Mouse (Mus musculus) neural tube, embryonic 11.5 days (tissue): ENCODE measurements around the gene Padi2. TPM values are rescaled to one million over a fixed set of nuclear protein-coding genes. Genes with fewer than 3 reads are reported as not detected.

Experiments used
- ATAC-seq: fragments of 200-750 bp; cut with Nextera tagmentation; 2 replicates; pipeline ENCODE4 v1.8.0; 2017; ENCODE audit warnings: moderate number of reproducible peaks, mild to moderate bottlenecking, moderate TSS enrichment, moderate library complexity; ENCODE audit not compliant: insufficient read depth, low FRiP score, low TSS enrichment
- DNase-seq: peaks from one replicate; pipeline ENCODE4 v3.0.0-alpha.2; 2015; ENCODE audit warnings: low spot score
- H3K27ac ChIP-seq: fragments of 300-500 bp; sonication (generic); 2 replicates; pipeline ENCODE4 v1.5.1; 2014; ENCODE audit warnings: low read depth, mild to moderate bottlenecking, low read length
- H3K27me3 ChIP-seq: fragments of 300-500 bp; sonication (generic); 2 replicates; pipeline ENCODE4 v1.6.1; 2014; ENCODE audit warnings: mild to moderate bottlenecking, low read length, mixed read lengths; ENCODE audit not compliant: control insufficient read depth, insufficient read depth
- H3K36me3 ChIP-seq: fragments of 300-500 bp; sonication (generic); 2 replicates; pipeline ENCODE4 v1.6.1; 2014; ENCODE audit warnings: mild to moderate bottlenecking, low read length, moderate library complexity, mixed read lengths; ENCODE audit not compliant: control insufficient read depth, insufficient read depth
- H3K4me1 ChIP-seq: fragments of 300-500 bp; sonication (generic); 2 replicates; pipeline ENCODE4 v1.6.1; 2014; ENCODE audit warnings: low read length, mixed read lengths; ENCODE audit not compliant: control insufficient read depth, insufficient read depth
- H3K4me2 ChIP-seq: fragments of 300-500 bp; sonication (generic); 2 replicates; pipeline ENCODE4 v1.6.1; 2014; ENCODE audit warnings: low read depth, mild to moderate bottlenecking, moderate library complexity
- H3K4me3 ChIP-seq: fragments of 300-500 bp; sonication (generic); 2 replicates; pipeline ENCODE4 v1.5.1; 2014; ENCODE audit warnings: low read depth, low read length
- H3K9ac ChIP-seq: fragments of 300-500 bp; sonication (generic); 2 replicates; pipeline ENCODE4 v1.6.1; 2014; ENCODE audit warnings: mild to moderate bottlenecking, low read length
- H3K9me3 ChIP-seq: fragments of 300-500 bp; sonication (generic); 2 replicates; pipeline ENCODE4 v1.6.1; 2016; ENCODE audit warnings: low read length; ENCODE audit not compliant: control insufficient read depth
- WGBS: fragments of 180-500 bp; shearing (Covaris S2); extraction: QIAGEN DNeasy Blood & Tissue Kit; methylation state at CpG from one replicate; pipeline ENCODE4 v1.1.7; 2014; 5-methylcytosine and 5-hydroxymethylcytosine counted together
- polyA plus RNA-seq: library from polyadenylated mRNA; unstranded; fragments of >200 nt; fragmentation: Nextera tagmentation; extraction: Ambion mirVana; gene quantifications from 2 replicates; pipeline ENCODE4 v1.2.1, GENCODE M21; 2014

Gene Padi2
- polyA plus RNA-seq, 1 experiment from 2014 or later = 1.7 TPM

GRCm38 (mm10) chr4:140910661-140911310 lies 4.6 kb downstream of the Padi2 start:
- H3K4me3 ChIP-seq = no peak overlapping the region
- H3K9me3 ChIP-seq = no peaks in the 10 kb centered on the region
- 21% methylated on average over 17 of the region's 17 CpGs for WGBS
- no peak for ATAC-seq
- no peaks in the 10 kb centered on the region for H3K4me1 ChIP-seq
- H3K27ac ChIP-seq = no peak overlapping the region
- DNase-seq = no peak
- peaks cover 7% of the 10 kb centered on the region for H3K27me3 ChIP-seq
- no peaks in the 10 kb centered on the region for H3K36me3 ChIP-seq
- H3K9ac ChIP-seq = no peak overlapping the region
- no peak overlapping the region for H3K4me2 ChIP-seq

DNA sequence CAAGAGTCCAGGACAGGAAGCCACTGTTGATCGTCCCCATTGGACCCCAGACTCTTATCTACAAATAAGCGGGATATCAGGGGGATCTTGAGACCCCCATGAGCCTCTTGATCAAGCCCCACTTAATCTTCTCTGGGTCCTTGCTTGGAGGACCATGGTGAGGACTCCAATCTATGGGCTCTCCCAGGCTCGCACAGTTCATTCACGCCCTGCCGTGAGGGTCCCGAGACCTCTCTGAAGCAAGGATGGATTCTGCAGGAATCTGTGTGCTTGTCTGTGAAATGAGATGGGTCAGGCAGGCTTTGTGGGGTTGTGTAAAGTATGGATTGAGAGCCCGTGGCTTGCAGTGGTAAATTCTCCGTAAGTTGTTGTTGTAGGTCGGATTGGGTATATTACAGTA lies 5.3 kb downstream of the Padi2 start:
- H3K9me3 ChIP-seq = no peaks in the 10 kb centered on the region
- WGBS = 90% methylated on average over 9 of the region's 9 CpGs
- no peak overlapping the region for H3K9ac ChIP-seq
- no peak overlapping the region for H3K4me3 ChIP-seq
- H3K36me3 ChIP-seq = no peaks in the 10 kb centered on the region
- H3K4me1 ChIP-seq = no peaks in the 10 kb centered on the region
- ATAC-seq (no peak), DNase-seq (no peak)
- H3K4me2 ChIP-seq = no peak overlapping the region
- peaks cover 7% of the 10 kb centered on the region for H3K27me3 ChIP-seq
- H3K27ac ChIP-seq = no peak overlapping the region

- 77% methylated on average over 10 of the region's 10 CpGs for WGBS
- H3K27me3 ChIP-seq = peaks cover under 1% of the 10 kb centered on the region; the same call in 1 of the 2 replicates
- H3K4me2 ChIP-seq = no peak overlapping the region
- no peaks in the 10 kb centered on the region for H3K36me3 ChIP-seq
- no peak overlapping the region for H3K9ac ChIP-seq
- no peaks in the 10 kb centered on the region for H3K4me1 ChIP-seq
- H3K27ac ChIP-seq = no peak overlapping the region
- DNase-seq = no peak
- H3K4me3 ChIP-seq = no peak overlapping the region
- no peak for ATAC-seq
- H3K9me3 ChIP-seq = no peaks in the 10 kb centered on the region
Observed at GRCm38 (mm10) chr4:140912271-140912833, 6.2 kb downstream of the Padi2 start.

- DNase-seq (no peak), ATAC-seq (no peak)
- 87% methylated on average over 9 of the region's 9 CpGs for WGBS
- Histone ChIP-seq H3K4me2 (no peak overlapping the region), H3K27ac (no peak overlapping the region), H3K27me3 (no peaks in the 10 kb centered on the region), H3K9ac (no peak overlapping the region), H3K4me1 (no peaks in the 10 kb centered on the region), H3K9me3 (no peaks in the 10 kb centered on the region), H3K36me3 (no peaks in the 10 kb centered on the region), H3K4me3 (no peak overlapping the region)
Observed at GRCm38 (mm10) chr4:140913565-140913964, 7.4 kb downstream of the Padi2 start.

DNA sequence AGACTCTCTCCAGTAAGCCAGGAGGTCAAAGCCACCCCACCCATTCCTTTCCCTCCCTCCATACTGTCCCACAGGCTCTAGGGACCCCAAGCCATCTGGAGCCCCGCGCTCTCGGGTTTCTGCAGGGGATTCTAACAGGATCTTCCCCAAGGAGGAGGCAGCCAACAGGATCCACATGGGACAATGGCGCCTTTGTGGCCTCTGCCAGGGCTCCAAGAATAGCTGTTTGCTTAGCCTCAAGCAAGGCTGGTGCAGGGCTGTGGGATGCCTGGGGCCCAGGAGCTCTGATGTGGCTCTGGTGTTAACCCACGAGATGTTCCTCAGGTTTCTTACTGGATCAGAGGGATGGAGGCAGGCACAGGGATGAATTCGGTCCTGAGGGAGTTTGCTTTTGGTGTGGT lies 8.6 kb downstream of the Padi2 start:
- Histone ChIP-seq H3K27me3 (no peaks in the 10 kb centered on the region), H3K36me3 (no peaks in the 10 kb centered on the region), H3K27ac (no peak overlapping the region), H3K9ac (no peak overlapping the region), H3K4me1 (0 out of 2 replicates have a peak, but pooled peaks cover 3% of the 10 kb centered on the region), H3K4me3 (no peak overlapping the region), H3K9me3 (no peaks in the 10 kb centered on the region), H3K4me2 (no peak overlapping the region)
- 58% methylated on average over 6 of the region's 6 CpGs for WGBS
- DNase-seq (no peak), ATAC-seq (no peak)

DNA sequence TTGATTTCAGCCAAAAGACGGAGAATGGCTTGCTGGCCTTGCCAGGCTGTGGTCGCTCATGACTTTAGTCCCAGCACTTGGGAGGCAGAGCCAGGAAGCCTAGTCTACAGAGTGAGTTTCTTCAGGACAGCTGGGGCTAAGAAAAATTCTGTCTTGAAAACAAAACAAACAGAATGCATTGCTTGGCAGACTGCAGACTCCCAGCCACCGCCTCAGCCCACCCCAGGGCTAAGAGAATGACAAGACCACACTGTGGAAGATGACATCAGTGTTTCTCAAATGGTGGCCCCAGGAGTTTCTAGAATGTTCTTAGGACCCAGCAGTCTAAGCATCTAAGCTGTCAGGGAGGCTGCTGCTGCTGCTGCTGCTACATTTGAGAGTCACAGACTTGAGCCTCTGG lies 9.1 kb downstream of the Padi2 start:
- Histone ChIP-seq H3K27ac (no peak overlapping the region), H3K4me1 (0 out of 2 replicates have a peak, but pooled peaks cover 3% of the 10 kb centered on the region), H3K4me3 (no peak overlapping the region), H3K9me3 (no peaks in the 10 kb centered on the region), H3K4me2 (no peak overlapping the region), H3K27me3 (no peaks in the 10 kb centered on the region), H3K9ac (no peak overlapping the region), H3K36me3 (no peaks in the 10 kb centered on the region)
- no peak for DNase-seq
- ATAC-seq = no peak
- 83% methylated on average over 3 of the region's 3 CpGs for WGBS

DNA sequence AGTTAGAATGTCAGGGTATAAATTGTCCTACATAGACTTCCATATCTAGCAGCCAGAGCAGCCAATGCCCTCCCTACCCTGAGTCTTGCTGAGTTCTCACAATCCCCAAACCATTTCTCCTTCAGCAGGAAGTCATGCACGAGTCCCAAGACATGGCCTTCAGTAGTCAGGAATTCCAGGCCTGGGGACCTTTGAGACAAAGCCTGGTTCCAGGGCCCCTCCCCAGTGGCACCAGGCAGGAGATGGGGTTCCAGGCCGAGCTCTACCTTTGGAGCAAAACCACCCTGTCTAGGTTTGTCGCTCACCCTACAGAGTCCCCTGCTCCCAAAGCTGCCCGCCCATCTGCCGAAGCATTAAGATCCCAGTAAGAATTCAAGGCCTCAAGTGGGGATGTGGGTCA lies 10.2 kb downstream of the Padi2 start:
- DNase-seq = no peak
- no peaks in the 10 kb centered on the region for H3K9me3 ChIP-seq
- no peaks in the 10 kb centered on the region for H3K36me3 ChIP-seq
- no peak overlapping the region for H3K4me3 ChIP-seq
- H3K4me1 ChIP-seq = 0 out of 2 replicates have a peak, but pooled peaks cover 3% of the 10 kb centered on the region
- 89% methylated on average over 5 of the region's 5 CpGs for WGBS
- H3K27ac ChIP-seq = no peak overlapping the region
- no peak overlapping the region for H3K9ac ChIP-seq
- no peak for ATAC-seq
- H3K4me2 ChIP-seq = no peak overlapping the region
- H3K27me3 ChIP-seq = no peaks in the 10 kb centered on the region

DNA sequence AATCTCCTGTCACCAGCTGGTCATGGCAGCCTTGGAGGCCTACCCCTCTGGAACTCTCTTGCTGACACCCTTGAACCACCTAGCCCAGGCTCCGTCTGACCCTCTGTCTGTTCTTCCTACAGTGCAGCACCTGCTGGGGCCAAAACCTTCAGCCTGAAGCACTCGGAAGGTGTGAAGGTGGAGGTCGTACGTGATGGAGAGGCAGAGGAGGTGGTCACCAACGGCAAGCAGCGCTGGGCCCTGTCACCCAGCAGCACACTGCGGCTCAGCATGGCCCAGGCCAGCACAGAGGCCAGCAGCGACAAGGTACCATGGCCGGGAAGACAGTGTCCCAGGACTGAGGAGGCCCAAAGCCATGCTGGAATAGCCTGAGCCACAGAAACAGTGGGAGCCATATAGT lies 11.3 kb downstream of the Padi2 start:
- ATAC-seq (no peak), DNase-seq (no peak)
- no peak overlapping the region for H3K9ac ChIP-seq
- H3K27me3 ChIP-seq = no peaks in the 10 kb centered on the region
- no peak overlapping the region for H3K27ac ChIP-seq
- no peaks in the 10 kb centered on the region for H3K36me3 ChIP-seq
- no peaks in the 10 kb centered on the region for H3K9me3 ChIP-seq
- 0 out of 2 replicates have a peak, but pooled peaks cover 3% of the 10 kb centered on the region for H3K4me1 ChIP-seq
- WGBS = 89% methylated on average over 9 of the region's 9 CpGs
- no peak overlapping the region for H3K4me2 ChIP-seq
- no peak overlapping the region for H3K4me3 ChIP-seq
